Mouse (Mus musculus): ENCODE measurements at regions not wholly inside any gene's neighbourhood (a gene's known extent, or its start where the extent isn't known, plus 50 kb on each side); places are given as distances from the start of the nearest gene placed in this dataset.

DNA sequence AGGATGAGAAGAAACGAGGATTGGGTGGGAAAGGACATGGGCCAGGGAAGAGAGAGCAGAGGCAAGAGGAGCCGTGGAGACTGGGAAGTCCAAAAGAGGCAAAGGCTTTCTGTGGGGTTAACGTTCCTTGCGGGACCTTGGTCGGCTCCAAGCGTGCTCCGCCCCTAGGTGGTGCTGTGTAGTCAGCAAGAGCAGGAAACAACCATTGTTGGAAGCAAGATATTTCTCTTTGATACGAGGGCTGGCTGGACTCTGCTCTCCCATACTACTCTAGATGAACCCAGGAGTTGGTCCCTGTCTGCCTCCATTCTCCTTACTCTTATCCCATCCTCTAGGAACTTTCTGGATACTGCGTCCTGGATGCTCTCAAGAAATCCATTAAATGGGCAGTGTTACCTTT, 105.3 kb upstream of the Vangl1 start:
- TF ChIP-seq POLR2A (IDR thresholded peaks at IDR 0.05; ENCODE audit: low read depth, low read length) (no peak), CTCF (IDR thresholded peaks at IDR 0.05; ENCODE audit: extremely low read depth, insufficient read length, insufficient replicate concordance, low read depth, low read length) (peak; percentile 56; the same call in 1 of the 2 replicates)
